Mouse (Mus musculus): ENCODE measurements around the gene B130006D01Rik. TPM values are rescaled to one million over a fixed set of nuclear protein-coding genes. Genes with fewer than 3 reads are reported as not detected.

The B130006D01Rik gene
- 0.99 and 1.2 TPM in 2 replicates for polyA plus RNA-seq (2015; fragmentation: Nextera tagmentation; extraction: Ambion mirVana)

DNA sequence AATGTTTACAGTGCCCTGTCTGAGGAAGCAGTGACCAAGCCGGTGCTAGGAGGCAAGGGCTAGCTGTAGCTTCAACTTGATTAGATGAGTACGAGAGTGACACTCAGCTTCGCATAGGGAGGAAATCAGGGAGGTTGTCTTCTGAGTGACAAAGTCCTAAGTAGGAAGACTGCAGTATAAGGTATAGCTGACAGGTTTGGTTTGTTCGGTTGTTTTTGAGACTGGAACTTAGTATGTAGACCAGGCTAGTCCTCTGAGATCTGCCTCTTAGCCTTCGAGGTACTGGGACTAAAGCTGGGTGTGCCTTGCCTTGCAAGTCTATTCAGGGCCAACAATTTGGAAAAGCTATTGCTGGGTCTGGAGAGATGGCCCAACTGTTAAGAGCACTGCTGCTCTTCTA lies at the start of gene B130006D01Rik:
B130006D01Rik (plus strand) TSS at position 301 of the 400 bp plus-strand sequence.
- H3K9me3 ChIP-seq: no peaks in the 10 kb centered on the region
- H3K27me3 ChIP-seq: no peaks in the 10 kb centered on the region
- ATAC-seq (ENCODE audit: insufficient number of reproducible peaks, low FRiP score, low TSS enrichment, low read depth): no peak
- no peak within 1 kb of the TSS for H3K27ac ChIP-seq
- H3K9ac ChIP-seq: no peak within 1 kb of the TSS
- WGBS: 94% methylated on average over 5 of the region's 5 CpGs
- no peak within 1 kb of the TSS for H3K4me3 ChIP-seq
- no peaks in the 10 kb centered on the region for H3K36me3 ChIP-seq
- no peak within 1 kb of the TSS for H3K4me2 ChIP-seq
- no peaks in the 10 kb centered on the region for H3K4me1 ChIP-seq

DNA sequence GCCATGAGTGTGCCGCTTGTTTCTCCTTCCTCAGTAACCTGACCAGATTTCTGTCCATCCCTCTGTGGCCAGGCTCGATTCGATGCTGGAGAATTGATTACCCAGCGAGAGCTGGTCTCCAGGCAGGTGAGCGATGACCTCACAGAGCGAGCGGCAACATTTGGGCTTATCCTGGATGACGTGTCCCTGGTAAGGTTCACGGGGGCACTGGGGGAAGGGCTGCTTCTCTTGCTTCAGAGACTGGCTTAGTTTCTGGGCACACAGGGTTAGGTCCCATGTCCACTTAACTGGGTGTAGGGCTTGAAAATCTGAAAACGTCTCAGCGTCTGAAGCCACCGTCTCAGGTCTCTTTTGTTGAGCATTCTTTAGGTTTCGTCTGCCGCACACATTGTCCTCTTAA lies 47.9 kb upstream of the B130006D01Rik start:
- Histone ChIP-seq H3K27ac (no peak overlapping the region), H3K4me3 (no peak overlapping the region), H3K4me2 (no peak overlapping the region), H3K4me1 (peaks cover 30% of the 10 kb centered on the region), H3K9ac (no peak overlapping the region), H3K27me3 (no peaks in the 10 kb centered on the region), H3K36me3 (peaks cover 79% of the 10 kb centered on the region), H3K9me3 (no peaks in the 10 kb centered on the region)
- 86% methylated on average over 14 of the region's 14 CpGs for WGBS
- ATAC-seq (ENCODE audit: insufficient number of reproducible peaks, low FRiP score, low TSS enrichment, low read depth): no peak

- no peaks in the 10 kb centered on the region for H3K27me3 ChIP-seq
- no peak overlapping the region for H3K9ac ChIP-seq
- peak overlapping the region; percentile 27; the same call in 1 of the 2 replicates for H3K27ac ChIP-seq
- no peaks in the 10 kb centered on the region for H3K9me3 ChIP-seq
- ATAC-seq (ENCODE audit: insufficient number of reproducible peaks, low FRiP score, low TSS enrichment, low read depth): no peak
- peaks cover 36% of the 10 kb centered on the region for H3K4me1 ChIP-seq
- H3K4me2 ChIP-seq: no peak overlapping the region
- 15% methylated on average over 6 of the region's 6 CpGs for WGBS
- H3K4me3 ChIP-seq: no peak overlapping the region
- peaks cover 78% of the 10 kb centered on the region for H3K36me3 ChIP-seq
Observed at GRCm38 (mm10) chr11:95676307-95676706, 47.1 kb upstream of the B130006D01Rik start.

DNA sequence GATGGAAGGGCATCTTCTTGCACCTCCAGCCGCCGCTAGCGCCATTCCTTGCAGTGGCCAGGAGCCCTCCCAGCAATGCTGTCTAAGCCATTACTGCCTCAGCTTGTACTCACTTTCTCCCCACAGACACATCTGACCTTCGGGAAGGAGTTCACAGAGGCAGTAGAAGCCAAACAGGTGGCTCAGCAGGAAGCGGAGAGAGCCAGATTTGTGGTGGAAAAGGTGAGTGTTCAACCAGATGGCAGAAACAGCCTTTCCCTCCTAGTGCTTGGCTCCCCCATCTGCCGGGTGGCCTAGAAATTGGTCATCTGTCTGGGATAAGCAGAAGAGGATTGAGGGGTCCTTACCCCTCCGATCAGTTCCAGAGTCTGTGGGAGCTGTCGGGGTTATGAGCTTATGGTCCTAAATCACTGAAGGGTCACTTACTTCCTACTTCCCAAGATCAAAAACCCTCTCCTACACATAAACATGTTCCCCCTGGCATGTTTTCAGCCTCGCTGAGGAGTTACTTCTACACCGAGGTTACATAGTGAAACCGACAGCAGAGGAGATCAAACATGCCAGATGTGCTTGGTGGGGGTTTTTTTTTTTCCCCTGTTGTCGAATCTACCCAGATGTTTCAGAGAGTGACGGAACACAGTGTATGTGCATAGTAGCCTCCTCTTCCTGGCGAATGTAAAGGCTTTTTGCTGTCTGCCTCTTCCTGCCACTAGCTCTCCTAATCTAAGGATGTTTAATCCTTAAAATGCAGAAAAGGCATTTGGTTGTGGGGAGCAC lies 45.3 kb upstream of the B130006D01Rik start:
- Histone ChIP-seq H3K4me3 (no peak overlapping the region), H3K9ac (no peak overlapping the region), H3K27ac (peak overlapping the region; percentile 19; the same call in 1 of the 2 replicates), H3K4me1 (peaks cover 46% of the 10 kb centered on the region), H3K9me3 (no peaks in the 10 kb centered on the region), H3K27me3 (no peaks in the 10 kb centered on the region), H3K4me2 (no peak overlapping the region), H3K36me3 (peaks cover 71% of the 10 kb centered on the region)
- WGBS: 54% methylated on average over 14 of the region's 14 CpGs
- no peak for ATAC-seq (ENCODE audit: insufficient number of reproducible peaks, low FRiP score, low TSS enrichment, low read depth)

DNA sequence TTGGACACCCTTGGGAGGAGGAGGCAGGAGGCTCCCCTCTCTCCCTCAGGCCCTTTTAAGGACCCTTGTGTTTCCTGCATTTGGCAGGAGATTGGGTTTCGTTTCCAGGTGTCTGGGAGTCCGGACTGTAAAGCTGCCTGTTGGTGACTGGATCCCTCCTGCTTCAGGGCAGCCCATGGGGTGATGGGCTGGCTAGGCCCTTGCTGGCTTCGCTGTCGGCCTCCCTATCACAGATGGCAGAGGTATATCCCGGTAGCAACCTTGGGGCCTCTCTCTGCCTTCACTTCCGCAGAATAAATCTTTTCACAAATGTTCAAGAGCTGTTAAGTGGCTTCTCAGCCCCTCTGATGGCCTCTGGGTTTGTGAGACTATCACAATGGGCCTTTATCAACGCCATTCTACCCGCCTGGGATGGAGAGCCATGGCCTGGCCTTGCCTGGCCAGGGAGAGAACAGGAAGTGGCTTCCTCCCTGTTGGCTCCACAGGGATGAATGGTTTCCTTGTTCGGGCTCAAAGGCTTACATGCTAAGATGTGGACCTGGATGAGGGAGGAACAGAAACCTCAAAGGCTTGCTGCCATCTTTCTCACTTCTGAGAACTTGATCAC lies 41.3 kb upstream of the B130006D01Rik start:
- peak overlapping the region; percentile 64; the same call in 1 of the 2 replicates for H3K27ac ChIP-seq
- H3K4me1 ChIP-seq: peaks cover 29% of the 10 kb centered on the region
- H3K27me3 ChIP-seq: no peaks in the 10 kb centered on the region
- no peak overlapping the region for H3K4me3 ChIP-seq
- no peak for ATAC-seq (ENCODE audit: insufficient number of reproducible peaks, low FRiP score, low TSS enrichment, low read depth)
- no peaks in the 10 kb centered on the region for H3K9me3 ChIP-seq
- H3K4me2 ChIP-seq: no peak overlapping the region
- no peak overlapping the region for H3K9ac ChIP-seq
- WGBS: 39% methylated on average over 9 of the region's 9 CpGs
- H3K36me3 ChIP-seq: peaks cover 45% of the 10 kb centered on the region

GRCm38 (mm10) chr11:95682946-95683345 lies 40.4 kb upstream of the B130006D01Rik start:
- Histone ChIP-seq H3K36me3 (peaks cover 36% of the 10 kb centered on the region), H3K9me3 (no peaks in the 10 kb centered on the region), H3K27ac (no peak overlapping the region), H3K4me1 (peaks cover 21% of the 10 kb centered on the region), H3K27me3 (no peaks in the 10 kb centered on the region), H3K9ac (no peak overlapping the region), H3K4me3 (no peak overlapping the region), H3K4me2 (no peak overlapping the region)
- ATAC-seq (ENCODE audit: insufficient number of reproducible peaks, low FRiP score, low TSS enrichment, low read depth): no peak
- 91% methylated on average over 3 of the region's 3 CpGs for WGBS

DNA sequence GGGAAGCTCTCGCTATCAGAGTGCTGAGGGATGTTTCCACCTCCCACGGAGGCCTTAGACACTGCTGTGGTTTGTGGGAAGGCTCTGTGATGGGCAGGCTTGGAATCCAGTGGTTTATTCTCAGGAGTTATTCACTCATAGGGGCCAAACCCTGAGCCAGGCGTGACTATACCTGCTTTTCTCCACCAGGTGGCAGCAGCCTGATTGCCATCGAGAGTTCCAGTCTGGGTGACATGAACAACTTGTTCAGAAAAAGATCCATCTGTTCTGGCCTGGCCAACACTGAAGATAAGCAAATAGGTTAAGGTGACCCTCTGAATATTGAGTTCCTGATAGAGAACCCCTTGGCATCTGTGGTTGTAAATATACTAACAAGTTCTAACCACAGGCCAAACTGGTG lies 37.4 kb upstream of the B130006D01Rik start:
- Histone ChIP-seq H3K36me3 (peaks cover 9% of the 10 kb centered on the region), H3K4me2 (no peak overlapping the region), H3K27ac (no peak overlapping the region), H3K27me3 (no peaks in the 10 kb centered on the region), H3K9ac (no peak overlapping the region), H3K9me3 (no peaks in the 10 kb centered on the region), H3K4me3 (no peak overlapping the region), H3K4me1 (peaks cover 13% of the 10 kb centered on the region)
- ATAC-seq (ENCODE audit: insufficient number of reproducible peaks, low FRiP score, low TSS enrichment, low read depth): no peak
- 4% methylated on average over 4 of the region's 4 CpGs for WGBS

DNA sequence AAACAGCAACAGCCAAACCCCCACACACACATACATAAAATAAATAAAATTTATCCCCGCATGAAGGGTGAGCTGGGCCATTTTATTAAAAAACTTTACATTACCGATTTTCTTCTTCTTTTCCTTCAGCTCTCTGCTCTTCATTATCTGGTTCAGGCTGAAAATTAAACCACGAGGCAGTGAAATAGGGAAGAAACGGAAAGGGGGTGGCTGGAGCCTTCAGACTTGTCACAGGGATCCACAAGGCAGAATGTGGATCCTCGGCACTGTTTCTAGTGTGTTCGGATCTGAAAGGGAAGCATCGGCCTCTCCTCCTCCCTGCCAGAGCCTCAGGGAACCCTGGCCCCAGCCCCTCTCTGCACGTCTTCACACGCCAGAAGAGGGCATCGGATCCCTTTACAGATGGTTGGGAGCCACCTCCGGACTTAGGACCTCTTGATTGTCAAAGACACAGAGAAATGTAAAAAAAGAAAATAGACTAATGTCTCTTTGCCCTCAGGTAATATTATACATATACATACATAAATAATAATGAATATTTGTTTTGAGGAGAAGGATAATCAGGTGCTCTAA lies 36.2 kb upstream of the B130006D01Rik start:
- ATAC-seq (ENCODE audit: insufficient number of reproducible peaks, low FRiP score, low TSS enrichment, low read depth): no peak
- Histone ChIP-seq H3K9ac (no peak overlapping the region), H3K9me3 (no peaks in the 10 kb centered on the region), H3K36me3 (no peaks in the 10 kb centered on the region), H3K4me3 (no peak overlapping the region), H3K27me3 (no peaks in the 10 kb centered on the region), H3K4me1 (peaks cover 2% of the 10 kb centered on the region; the same call in 1 of the 2 replicates), H3K4me2 (no peak overlapping the region), H3K27ac (no peak overlapping the region)
- 38% methylated on average over 11 of the region's 11 CpGs for WGBS

DNA sequence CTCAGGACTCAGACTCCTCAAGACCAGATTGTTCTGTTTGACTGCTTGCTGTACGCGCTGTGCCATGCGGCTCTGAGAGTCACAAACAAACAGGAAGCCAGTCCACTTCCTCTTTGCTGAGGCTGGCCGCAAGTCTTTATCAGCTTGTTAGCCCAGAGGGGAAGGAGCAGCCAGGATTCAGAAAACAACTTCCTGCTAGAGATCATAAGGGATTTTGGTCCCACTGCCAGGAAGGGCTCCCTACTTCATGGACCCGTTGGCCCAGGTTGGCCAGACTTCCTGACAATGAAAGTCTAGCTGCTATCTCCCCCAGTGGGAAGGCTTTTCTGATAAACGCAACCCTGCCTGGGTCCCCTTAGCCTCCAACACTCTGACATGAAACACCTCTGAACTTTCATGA lies 34.9 kb upstream of the B130006D01Rik start:
- Histone ChIP-seq H3K4me1 (no peaks in the 10 kb centered on the region), H3K4me3 (no peak overlapping the region), H3K9ac (no peak overlapping the region), H3K4me2 (no peak overlapping the region), H3K27me3 (no peaks in the 10 kb centered on the region), H3K27ac (no peak overlapping the region), H3K36me3 (no peaks in the 10 kb centered on the region), H3K9me3 (no peaks in the 10 kb centered on the region)
- ATAC-seq (ENCODE audit: insufficient number of reproducible peaks, low FRiP score, low TSS enrichment, low read depth): no peak
- 61% methylated on average over 6 of the region's 6 CpGs for WGBS

DNA sequence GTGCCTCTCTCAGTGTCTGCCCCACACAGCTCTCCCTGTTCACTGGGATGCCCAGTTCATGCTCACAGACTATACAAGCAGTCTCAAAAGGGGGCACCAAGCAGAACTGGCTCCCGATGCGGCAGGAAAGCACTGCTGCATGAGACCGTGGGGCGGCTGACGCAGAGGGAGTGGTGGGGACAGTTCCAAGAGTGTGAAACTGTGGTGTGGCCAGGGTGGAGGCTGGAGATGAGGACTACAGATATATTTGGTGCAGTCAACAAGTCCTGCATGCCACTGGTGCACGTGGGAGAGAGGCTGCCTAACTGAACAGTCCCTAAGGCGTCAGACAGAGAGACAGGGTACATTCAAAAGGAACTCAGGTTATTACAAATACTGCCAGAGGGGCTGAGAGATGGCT lies 34.4 kb upstream of the B130006D01Rik start:
- no peak for ATAC-seq (ENCODE audit: insufficient number of reproducible peaks, low FRiP score, low TSS enrichment, low read depth)
- H3K9ac ChIP-seq: no peak overlapping the region
- no peak overlapping the region for H3K4me2 ChIP-seq
- H3K36me3 ChIP-seq: no peaks in the 10 kb centered on the region
- no peak overlapping the region for H3K27ac ChIP-seq
- H3K27me3 ChIP-seq: no peaks in the 10 kb centered on the region
- H3K9me3 ChIP-seq: no peaks in the 10 kb centered on the region
- H3K4me3 ChIP-seq: no peak overlapping the region
- WGBS: 59% methylated on average over 7 of the region's 7 CpGs
- H3K4me1 ChIP-seq: no peaks in the 10 kb centered on the region

- H3K9me3 ChIP-seq: no peaks in the 10 kb centered on the region
Observed at GRCm38 (mm10) chr11:95689544-95689943, 33.8 kb upstream of the B130006D01Rik start.

GRCm38 (mm10) chr11:95698541-95698940 lies 24.8 kb upstream of the B130006D01Rik start:
- ATAC-seq (ENCODE audit: insufficient number of reproducible peaks, low FRiP score, low TSS enrichment, low read depth): no peak
- Histone ChIP-seq H3K4me1 (no peaks in the 10 kb centered on the region; the same call in none of the 2 replicates), H3K4me3 (no peak overlapping the region), H3K4me2 (no peak overlapping the region), H3K9me3 (no peaks in the 10 kb centered on the region), H3K36me3 (no peaks in the 10 kb centered on the region), H3K27ac (no peak overlapping the region), H3K9ac (no peak overlapping the region), H3K27me3 (no peaks in the 10 kb centered on the region)
- 67% methylated on average over 5 of the region's 5 CpGs for WGBS

More at GRCm38 (mm10) chr11:95689544-95689943, 33.8 kb upstream of the B130006D01Rik start:
- 81% methylated on average over 3 of the region's 3 CpGs for WGBS
- ATAC-seq (ENCODE audit: insufficient number of reproducible peaks, low FRiP score, low TSS enrichment, low read depth): no peak
- Histone ChIP-seq H3K4me2 (no peak overlapping the region), H3K36me3 (no peaks in the 10 kb centered on the region), H3K27ac (no peak overlapping the region), H3K4me1 (no peaks in the 10 kb centered on the region), H3K4me3 (no peak overlapping the region), H3K27me3 (no peaks in the 10 kb centered on the region), H3K9ac (no peak overlapping the region)

Measured in limb, embryonic 15.5 days (tissue).